Mouse (Mus musculus): ENCODE measurements around the gene Pxmp4. TPM values are rescaled to one million over a fixed set of nuclear protein-coding genes. Genes with fewer than 3 reads are reported as not detected.

Pxmp4 gene
- polyA plus RNA-seq, 1 experiment from 2014 or later = 41.2 TPM

DNA sequence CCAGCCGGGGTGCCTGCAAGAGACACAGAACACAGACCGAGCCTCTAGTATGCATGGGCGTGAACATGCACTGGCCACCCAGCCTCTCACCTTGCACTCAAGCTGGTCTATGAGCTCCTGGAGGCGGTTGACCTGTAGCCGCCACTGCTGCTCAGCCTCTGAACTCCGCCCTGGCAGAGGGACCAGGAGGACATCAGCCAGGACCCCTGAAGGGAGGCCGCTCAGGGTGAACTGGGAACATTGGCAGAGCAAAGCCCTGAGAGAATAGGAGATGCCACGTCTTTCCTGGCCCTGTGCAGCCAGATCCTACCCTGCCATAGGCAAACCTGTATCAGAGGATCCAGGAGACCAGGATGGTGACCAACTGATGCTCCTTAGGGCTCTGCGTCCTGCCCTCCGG, 56.8 kb downstream of the Pxmp4 start, which contains the start of gene 1700003F12Rik:
Gene 1700003F12Rik, plus strand, starts transcription at position 375 of the 400 bp plus-strand sequence.
- H3K4me2 ChIP-seq (ENCODE audit: low read depth, low read length) = no peak within 1 kb of the TSS
- WGBS = 88% methylated on average over 10 of the region's 10 CpGs
- no peak for ATAC-seq

GRCm38 (mm10) chr2:154543567-154544347, 59.8 kb downstream of the Pxmp4 start:
- Histone ChIP-seq H3K4me2 (ENCODE audit: low read depth, low read length) (no peak overlapping the region), H3K27me3 (replicated peaks; ENCODE audit: control insufficient read depth, insufficient read depth, low read length) (no peaks in the 10 kb centered on the region), H3K27ac (ENCODE audit: low read length) (no peak overlapping the region), H3K4me3 (ENCODE audit: low read length) (no peak overlapping the region), H3K4me1 (ENCODE audit: control insufficient read depth, insufficient read depth, low read length) (peaks cover under 1% of the 10 kb centered on the region; the same call in 1 of the 2 replicates), H3K9me3 (ENCODE audit: control insufficient read depth, low read length) (no peaks in the 10 kb centered on the region), H3K9ac (ENCODE audit: low read depth, low read length) (no peak overlapping the region), H3K36me3 (ENCODE audit: control insufficient read depth, insufficient read depth, low read length) (no peaks in the 10 kb centered on the region)
- WGBS = 84% methylated on average over 9 of the region's 9 CpGs
- no peak for ATAC-seq

More for the DNA sequence above, 56.8 kb downstream of the Pxmp4 start, which contains the start of gene 1700003F12Rik:
- Histone ChIP-seq H3K27ac (ENCODE audit: low read length) (no peak within 1 kb of the TSS), H3K4me3 (ENCODE audit: low read length) (no peak within 1 kb of the TSS), H3K27me3 (replicated peaks; ENCODE audit: control insufficient read depth, insufficient read depth, low read length) (peaks cover 9% of the 10 kb centered on the region), H3K9me3 (ENCODE audit: control insufficient read depth, low read length) (no peaks in the 10 kb centered on the region), H3K9ac (ENCODE audit: low read depth, low read length) (no peak within 1 kb of the TSS), H3K36me3 (ENCODE audit: control insufficient read depth, insufficient read depth, low read length) (no peaks in the 10 kb centered on the region), H3K4me1 (ENCODE audit: control insufficient read depth, insufficient read depth, low read length) (peaks cover 10% of the 10 kb centered on the region)

DNA sequence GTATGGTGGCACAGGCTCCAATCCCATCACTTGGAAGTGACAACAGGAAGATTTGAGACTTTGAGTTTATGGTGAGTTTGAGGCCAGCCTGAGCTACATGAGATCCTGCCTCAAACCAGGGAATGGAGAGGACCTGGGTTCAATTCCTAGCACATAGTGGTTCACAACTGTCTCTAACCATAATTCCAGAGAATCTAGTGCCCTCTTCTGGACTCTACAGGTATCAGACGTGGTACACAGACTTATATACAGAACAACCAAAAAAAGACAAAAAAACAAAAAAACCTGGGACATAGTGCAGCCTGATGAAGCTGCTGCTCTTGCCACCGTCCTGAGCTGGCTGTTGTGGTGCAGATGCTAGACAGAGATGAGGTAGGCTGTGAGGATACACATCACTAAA, 61.9 kb downstream of the Pxmp4 start:
- Histone ChIP-seq H3K4me1 (ENCODE audit: control insufficient read depth, insufficient read depth, low read length) (peaks cover 9% of the 10 kb centered on the region), H3K9ac (ENCODE audit: low read depth, low read length) (no peak overlapping the region), H3K9me3 (ENCODE audit: control insufficient read depth, low read length) (no peaks in the 10 kb centered on the region), H3K27ac (ENCODE audit: low read length) (no peak overlapping the region), H3K4me3 (ENCODE audit: low read length) (no peak overlapping the region), H3K36me3 (ENCODE audit: control insufficient read depth, insufficient read depth, low read length) (no peaks in the 10 kb centered on the region), H3K27me3 (replicated peaks; ENCODE audit: control insufficient read depth, insufficient read depth, low read length) (no peaks in the 10 kb centered on the region), H3K4me2 (ENCODE audit: low read depth, low read length) (no peak overlapping the region)
- 88% methylated on average over 2 of the region's 2 CpGs for WGBS
- ATAC-seq = no peak

GRCm38 (mm10) chr2:154539720-154540119, 63.8 kb downstream of the Pxmp4 start:
- Histone ChIP-seq H3K4me2 (ENCODE audit: low read depth, low read length) (no peak overlapping the region), H3K36me3 (ENCODE audit: control insufficient read depth, insufficient read depth, low read length) (peaks cover 7% of the 10 kb centered on the region), H3K27ac (ENCODE audit: low read length) (no peak overlapping the region), H3K4me1 (ENCODE audit: control insufficient read depth, insufficient read depth, low read length) (peaks cover 9% of the 10 kb centered on the region), H3K9ac (ENCODE audit: low read depth, low read length) (no peak overlapping the region), H3K9me3 (ENCODE audit: control insufficient read depth, low read length) (no peaks in the 10 kb centered on the region), H3K27me3 (replicated peaks; ENCODE audit: control insufficient read depth, insufficient read depth, low read length) (no peaks in the 10 kb centered on the region), H3K4me3 (ENCODE audit: low read length) (no peak overlapping the region)
- ATAC-seq = no peak
- 77% methylated on average over 3 of the region's 3 CpGs for WGBS

GRCm38 (mm10) chr2:154538710-154539109, 64.8 kb downstream of the Pxmp4 start:
- Histone ChIP-seq H3K36me3 (ENCODE audit: control insufficient read depth, insufficient read depth, low read length) (peaks cover 7% of the 10 kb centered on the region), H3K4me3 (ENCODE audit: low read length) (no peak overlapping the region), H3K4me2 (ENCODE audit: low read depth, low read length) (no peak overlapping the region), H3K9me3 (ENCODE audit: control insufficient read depth, low read length) (no peaks in the 10 kb centered on the region), H3K27me3 (replicated peaks; ENCODE audit: control insufficient read depth, insufficient read depth, low read length) (no peaks in the 10 kb centered on the region), H3K4me1 (ENCODE audit: control insufficient read depth, insufficient read depth, low read length) (peaks cover 9% of the 10 kb centered on the region), H3K27ac (ENCODE audit: low read length) (no peak overlapping the region), H3K9ac (ENCODE audit: low read depth, low read length) (no peak overlapping the region)
- 37% methylated on average over 3 of the region's 3 CpGs for WGBS
- ATAC-seq = no peak

DNA sequence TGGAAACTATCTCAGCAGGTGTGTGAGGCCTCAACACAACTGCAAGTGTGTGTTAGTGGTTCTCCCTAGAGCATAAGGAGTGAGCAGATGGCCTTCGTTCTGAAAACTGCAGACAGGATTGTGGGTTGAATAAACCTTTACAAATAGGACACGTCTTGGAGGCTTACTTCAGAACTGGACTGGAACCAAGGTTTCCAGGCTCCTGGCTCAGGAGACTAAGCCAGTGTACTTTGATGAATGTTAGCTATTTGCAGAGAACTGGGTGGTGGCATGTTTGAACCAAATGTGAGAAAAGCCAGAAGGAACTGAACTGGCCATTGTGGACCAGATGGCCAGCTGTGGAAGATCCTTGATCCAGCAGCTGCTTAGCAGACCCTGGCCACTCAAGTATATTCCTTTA, 65.2 kb downstream of the Pxmp4 start:
- Histone ChIP-seq H3K9me3 (ENCODE audit: control insufficient read depth, low read length) (no peaks in the 10 kb centered on the region), H3K27ac (ENCODE audit: low read length) (no peak overlapping the region), H3K4me2 (ENCODE audit: low read depth, low read length) (no peak overlapping the region), H3K27me3 (replicated peaks; ENCODE audit: control insufficient read depth, insufficient read depth, low read length) (no peaks in the 10 kb centered on the region), H3K9ac (ENCODE audit: low read depth, low read length) (no peak overlapping the region), H3K4me1 (ENCODE audit: control insufficient read depth, insufficient read depth, low read length) (peaks cover 9% of the 10 kb centered on the region), H3K36me3 (ENCODE audit: control insufficient read depth, insufficient read depth, low read length) (peaks cover 7% of the 10 kb centered on the region), H3K4me3 (ENCODE audit: low read length) (no peak overlapping the region)
- 42% methylated on average over 2 of the region's 2 CpGs for WGBS
- ATAC-seq = peak; percentile 48; the same call in 1 of the 2 replicates

Other genes starting within 250 kb of the Pxmp4 start
- 16.9 and 18.1 TPM in 2 replicates for gene Cdk5rap1, start 230.7 kb downstream of the Pxmp4 start, polyA plus RNA-seq (2015; fragmentation: Nextera tagmentation; extraction: Ambion mirVana)
- 4.1 and 4.3 TPM in 2 replicates for gene Snta1, start 195.6 kb downstream of the Pxmp4 start, polyA plus RNA-seq (2015; fragmentation: Nextera tagmentation; extraction: Ambion mirVana)
- gene Cbfa2t2, start 167.2 kb downstream of the Pxmp4 start, polyA plus RNA-seq (2015; fragmentation: Nextera tagmentation; extraction: Ambion mirVana) = 21.9 and 23.0 TPM in 2 replicates
- gene 1700003F12Rik, start 56.6 kb downstream of the Pxmp4 start, polyA plus RNA-seq (2015; fragmentation: Nextera tagmentation; extraction: Ambion mirVana) = 0.46 TPM in 1 of 2 replicates, not detected in the other
- gene Actl10, start 51.9 kb downstream of the Pxmp4 start, polyA plus RNA-seq (2015; fragmentation: Nextera tagmentation; extraction: Ambion mirVana) = 0.09 TPM in 1 of 2 replicates, not detected in the other
- 1.4 and 1.6 TPM in 2 replicates for gene Necab3, start 44.8 kb downstream of the Pxmp4 start, polyA plus RNA-seq (2015; fragmentation: Nextera tagmentation; extraction: Ambion mirVana)
- 5.8 and 9.5 TPM in 2 replicates for gene E2f1, start 33.8 kb downstream of the Pxmp4 start, polyA plus RNA-seq (2015; fragmentation: Nextera tagmentation; extraction: Ambion mirVana)
- gene Zfp341, start 9.6 kb upstream of the Pxmp4 start, polyA plus RNA-seq (2015; fragmentation: Nextera tagmentation; extraction: Ambion mirVana) = 0.53 and 0.55 TPM in 2 replicates
- not detected in 2 replicates for gene 4930519P11Rik, start 9.7 kb upstream of the Pxmp4 start, polyA plus RNA-seq (2015; fragmentation: Nextera tagmentation; extraction: Ambion mirVana)
- 23.6 and 28.7 TPM in 2 replicates for gene Chmp4b, start 48.0 kb upstream of the Pxmp4 start, polyA plus RNA-seq (2015; fragmentation: Nextera tagmentation; extraction: Ambion mirVana)
- not detected in 2 replicates for gene Gm14214, start 166.3 kb upstream of the Pxmp4 start, polyA plus RNA-seq (2015; fragmentation: Nextera tagmentation; extraction: Ambion mirVana)
- 30.6 and 34.0 TPM in 2 replicates for gene Raly, start 187.4 kb upstream of the Pxmp4 start, polyA plus RNA-seq (2015; fragmentation: Nextera tagmentation; extraction: Ambion mirVana)
- not detected in 2 replicates for gene a, start 187.7 kb upstream of the Pxmp4 start, polyA plus RNA-seq (2015; fragmentation: Nextera tagmentation; extraction: Ambion mirVana)